Comparison of ENCODE assay signal across 29 mouse cellular contexts in the genomic region with DNA sequence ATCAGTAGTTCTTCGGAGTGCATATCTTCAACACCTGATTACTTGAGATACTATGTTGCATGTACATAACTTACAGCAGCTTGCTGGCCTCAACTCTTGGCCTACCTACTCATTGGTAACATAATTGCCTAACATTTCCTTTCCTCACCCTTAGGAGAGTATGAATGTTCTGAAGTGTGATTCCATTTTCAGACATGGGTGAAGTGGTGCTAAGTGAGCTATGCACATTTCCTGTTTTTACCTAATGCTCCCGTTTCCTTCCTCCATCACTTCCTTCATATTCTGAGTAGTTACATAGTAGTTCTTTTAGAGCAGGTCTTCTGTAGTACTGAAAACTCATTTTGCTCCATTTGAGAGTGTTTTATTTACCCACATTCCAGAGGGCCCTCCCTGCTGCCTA.
"Had no signal": no experiment of that assay in that cellular context is flagged by ENCODE, and none has a peak within 500 bp of the region (broad histone marks: within the 10 kb centered on the region; RNA-seq: fewer than 3 reads in every experiment).

No protein-coding gene starts in this region.

- H3K27me3 ChIP-seq: limb, embryonic 12.5 days; limb, embryonic 13.5 days; limb, embryonic 15.5 days; liver, embryonic 12.5 days; liver, embryonic 13.5 days; liver, embryonic 15.5 days; lung, embryonic 15.5 days; megakaryocyte, embryonic 14.5 days; midbrain, embryonic 12.5 days; midbrain, embryonic 13.5 days; midbrain, embryonic 15.5 days; neural tube, embryonic 12.5 days had no signal

- H3K36me3 ChIP-seq: limb, embryonic 10.5 days; limb, embryonic 12.5 days; limb, embryonic 13.5 days; limb, embryonic 15.5 days; liver, embryonic 12.5 days; liver, embryonic 13.5 days; liver, embryonic 15.5 days; lung, embryonic 15.5 days; midbrain, embryonic 12.5 days; midbrain, embryonic 13.5 days; midbrain, embryonic 15.5 days; neural tube, embryonic 12.5 days had no signal

- ATAC-seq: liver, embryonic 12.5 days; liver, postnatal 0 days; midbrain, embryonic 13.5 days; midbrain, embryonic 15.5 days; midbrain, embryonic 16.5 days had no signal

- H3K9me3 ChIP-seq: limb, embryonic 10.5 days; limb, embryonic 12.5 days; limb, embryonic 13.5 days; limb, embryonic 15.5 days; liver, embryonic 12.5 days; liver, embryonic 15.5 days; lung, embryonic 15.5 days; midbrain, embryonic 12.5 days; midbrain, embryonic 13.5 days; midbrain, embryonic 15.5 days; neural tube, embryonic 12.5 days had no signal

- H3K27ac ChIP-seq: left cerebral cortex, adult 2 months; limb, embryonic 10.5 days; limb, embryonic 12.5 days; limb, embryonic 13.5 days; limb, embryonic 15.5 days; liver, embryonic 12.5 days; liver, embryonic 13.5 days; liver, embryonic 14.5 days; liver, embryonic 15.5 days; lung, embryonic 15.5 days; macrophage; midbrain, embryonic 12.5 days; midbrain, embryonic 13.5 days; midbrain, embryonic 15.5 days; neural tube, embryonic 12.5 days had no signal

- DNase-seq: left cerebral cortex, postnatal 4 days; liver; liver, embryonic 13.5 days; liver, postnatal 0 days; lung, adult 18-20 months; lung, embryonic 14.5 days; lung, postnatal 10 days; lung, postnatal 14 days; lung, postnatal 36 days; lung, postnatal 4 days; midbrain, embryonic 14.5 days had no signal

- H3K4me3 ChIP-seq: left cerebral cortex, adult 2 months; limb, embryonic 10.5 days; limb, embryonic 12.5 days; limb, embryonic 13.5 days; limb, embryonic 15.5 days; liver, embryonic 12.5 days; liver, embryonic 13.5 days; liver, embryonic 15.5 days; lung, embryonic 15.5 days; megakaryocyte, embryonic 14.5 days; midbrain, embryonic 12.5 days; midbrain, embryonic 13.5 days; midbrain, embryonic 15.5 days; myocyte; neural tube, embryonic 12.5 days had no signal

- H3K4me1 ChIP-seq: limb, embryonic 10.5 days; limb, embryonic 12.5 days; limb, embryonic 13.5 days; limb, embryonic 15.5 days; liver, embryonic 12.5 days; liver, embryonic 13.5 days; liver, embryonic 15.5 days; lung, embryonic 15.5 days; megakaryocyte, embryonic 14.5 days; midbrain, embryonic 12.5 days; midbrain, embryonic 13.5 days; midbrain, embryonic 15.5 days; neural tube, embryonic 12.5 days had no signal

- H3K9ac ChIP-seq: limb, embryonic 12.5 days; limb, embryonic 13.5 days; limb, embryonic 15.5 days; liver, embryonic 12.5 days; liver, embryonic 13.5 days; liver, embryonic 14.5 days; liver, embryonic 15.5 days; liver, postnatal 0 days; lung, embryonic 14.5 days; lung, embryonic 15.5 days; midbrain, embryonic 12.5 days; midbrain, embryonic 13.5 days; midbrain, embryonic 15.5 days; neural tube, embryonic 12.5 days had no signal

- H3K4me2 ChIP-seq: limb, embryonic 12.5 days; limb, embryonic 13.5 days; limb, embryonic 15.5 days; liver, embryonic 11.5 days; liver, embryonic 12.5 days; liver, embryonic 13.5 days; liver, embryonic 15.5 days; lung, embryonic 14.5 days; lung, embryonic 15.5 days; midbrain, embryonic 12.5 days; midbrain, embryonic 13.5 days; midbrain, embryonic 15.5 days; neural tube, embryonic 12.5 days had no signal
